Mouse (Mus musculus) hindbrain, postnatal 0 days (tissue): ENCODE results near the gene Zfp846. TPM values are rescaled to one million over a fixed set of nuclear protein-coding genes. Genes with fewer than 3 reads are reported as not detected.
"Not testable (repeated sequence)": the region's sequence is repeated elsewhere in the genome, so short reads cannot be mapped to it uniquely, and the experiment has no call there.

Source experiments
- ATAC-seq: fragments of 200-750 bp; cut with Nextera tagmentation; 2 replicates; pipeline ENCODE4 v1.8.0; 2017; ENCODE audit warnings: mild to moderate bottlenecking, moderate TSS enrichment, moderate library complexity
- DNase-seq: peaks from one replicate; pipeline ENCODE4 v3.0.0-alpha.2; 2015; ENCODE audit warnings: low spot score
- H3K27ac ChIP-seq: fragments of 300-500 bp; sonication (generic); 2 replicates; pipeline ENCODE4 v1.5.1; 2014; ENCODE audit warnings: mild to moderate bottlenecking
- H3K27me3 ChIP-seq: fragments of 300-500 bp; sonication (generic); 2 replicates; pipeline ENCODE4 v1.6.1; 2014; ENCODE audit warnings: low read length, mixed read lengths; ENCODE audit not compliant: insufficient read depth
- H3K36me3 ChIP-seq: fragments of 300-500 bp; sonication (generic); 2 replicates; pipeline ENCODE4 v1.6.1; 2014; ENCODE audit warnings: low read length, mixed read lengths; ENCODE audit not compliant: insufficient read depth
- H3K4me1 ChIP-seq: fragments of 300-500 bp; sonication (generic); 2 replicates; pipeline ENCODE4 v1.6.1; 2014; ENCODE audit warnings: antibody characterized with exemption, low read length, mixed read lengths; ENCODE audit not compliant: insufficient read depth
- H3K4me2 ChIP-seq: fragments of 300-500 bp; sonication (generic); 2 replicates; pipeline ENCODE4 v1.6.1; 2014; ENCODE audit warnings: low read depth, mild to moderate bottlenecking, low read length, moderate library complexity, mixed read lengths
- H3K4me3 ChIP-seq: fragments of 300-500 bp; sonication (generic); 2 replicates; pipeline ENCODE4 v1.5.1; 2014; ENCODE audit warnings: low read length
- H3K9ac ChIP-seq: fragments of 300-500 bp; sonication (generic); replicated peaks from 2 replicates; pipeline ENCODE4 v1.6.1; 2014; ENCODE audit warnings: mild to moderate bottlenecking, low read length, moderate library complexity, mixed read lengths
- H3K9me3 ChIP-seq: fragments of 300-500 bp; sonication (generic); 2 replicates; pipeline ENCODE4 v1.6.1; 2016; ENCODE audit warnings: low read length, mixed read lengths
- CTCF ChIP-seq: IDR thresholded peaks from 2 replicates; pipeline ENCODE4 v1.5.1; 2016; ENCODE audit warnings: antibody characterized with exemption, control low read depth, low read depth
- WGBS: fragments of 180-500 bp; shearing (Covaris S2); extraction: QIAGEN DNeasy Blood & Tissue Kit; methylation state at CpG from one replicate; pipeline ENCODE4 v1.1.7; 2014; 5-methylcytosine and 5-hydroxymethylcytosine counted together
- polyA plus RNA-seq: library from polyadenylated mRNA; unstranded; fragments of >200 nt; fragmentation: Nextera tagmentation; extraction: Ambion mirVana; gene quantifications from 2 replicates; pipeline ENCODE4 v1.2.1, GENCODE M21; 2015
- total RNA-seq: library from RNA; depleted of rRNA; stranded (reverse); fragments of >200 nt; gene quantifications from 2 replicates; pipeline ENCODE4 v1.2.3, GENCODE M21; 2014

Gene Zfp846
- total and polyA plus RNA-seq, 2 experiments from 2014 or later = 16.4 to 38.6 TPM

DNA sequence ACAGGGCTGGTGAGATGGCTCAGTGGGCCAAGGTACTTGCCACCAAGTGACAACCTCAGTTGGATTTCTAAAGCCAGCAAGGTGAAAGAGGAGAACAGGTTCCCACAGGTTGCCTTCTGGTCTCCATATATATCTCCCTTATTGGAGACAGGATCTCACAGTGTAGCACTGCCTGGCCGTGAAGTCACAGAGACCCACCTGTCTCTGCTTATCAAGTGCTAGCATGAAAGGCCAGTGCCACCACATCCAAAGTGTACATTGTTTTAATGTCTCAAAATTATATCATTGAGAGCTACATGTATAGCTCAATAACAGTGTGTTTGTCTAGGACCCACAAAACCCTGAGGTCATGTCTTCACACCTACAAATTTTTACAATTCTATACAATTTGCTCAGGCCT is 25.2 kb downstream of the Zfp846 start:
- Histone ChIP-seq H3K4me3 (peak overlapping the region; percentile 68), H3K27ac (peak overlapping the region; percentile 98; the same call in 1 of the 2 replicates), H3K9ac (no peak overlapping the region), H3K4me1 (no peaks in the 10 kb centered on the region), H3K9me3 (no peaks in the 10 kb centered on the region), H3K36me3 (no peaks in the 10 kb centered on the region), H3K27me3 (no peaks in the 10 kb centered on the region), H3K4me2 (peak overlapping the region; percentile 81; the same call in 1 of the 2 replicates)
- DNase-seq (no peak), ATAC-seq (no peak)
- WGBS = 100% methylated on average over 1 of the region's 1 CpGs
- TF ChIP-seq CTCF = no peak

GRCm38 (mm10) chr9:20607100-20607974 is 26.2 kb downstream of the Zfp846 start:
- Histone ChIP-seq H3K4me3 (peak overlapping the region; percentile 68), H3K27me3 (no peaks in the 10 kb centered on the region), H3K36me3 (no peaks in the 10 kb centered on the region), H3K4me2 (peak overlapping the region; percentile 81), H3K4me1 (no peaks in the 10 kb centered on the region), H3K9me3 (no peaks in the 10 kb centered on the region), H3K9ac (peak overlapping the region; percentile 79), H3K27ac (peak overlapping the region; percentile 98)
- ATAC-seq (peak; percentile 93), DNase-seq (peak; percentile 97)
- TF ChIP-seq CTCF = no peak; the same call in 1 of the 2 replicates
- under 1% methylated on average over 57 of the region's 57 CpGs for WGBS

DNA sequence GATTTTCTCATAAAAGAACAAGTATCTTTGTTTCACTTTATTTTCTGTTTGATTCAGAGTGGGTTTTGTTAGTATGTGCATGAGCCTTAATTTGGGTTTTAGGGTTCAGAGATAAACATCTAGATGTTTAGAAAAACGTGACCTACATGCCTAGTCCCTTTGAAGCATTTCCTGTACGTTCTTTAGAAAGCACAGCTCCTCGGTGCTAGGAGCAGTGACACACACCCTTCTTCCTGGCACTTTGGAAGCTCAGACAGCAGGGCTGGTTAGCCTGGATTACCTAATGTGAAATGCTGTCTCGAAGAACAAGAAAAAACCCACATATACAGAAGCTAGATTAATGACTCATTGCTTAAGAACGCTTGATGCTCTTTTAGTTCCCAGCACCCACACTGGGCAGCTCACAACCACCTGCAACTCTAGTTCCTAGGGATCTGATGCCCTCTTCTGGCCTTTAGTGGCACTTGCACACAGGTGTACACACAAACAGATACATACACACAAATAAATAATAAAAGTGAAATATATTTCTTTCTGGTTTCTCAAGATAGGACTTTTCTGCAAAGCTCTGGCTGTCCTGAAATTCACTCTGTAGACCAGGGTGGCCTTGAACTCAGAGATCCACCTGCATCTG is 28.9 kb downstream of the Zfp846 start:
- Histone ChIP-seq H3K36me3 (no peaks in the 10 kb centered on the region), H3K4me3 (no peak overlapping the region), H3K9me3 (no peaks in the 10 kb centered on the region), H3K27ac (no peak overlapping the region), H3K9ac (no peak overlapping the region), H3K4me2 (no peak overlapping the region), H3K27me3 (no peaks in the 10 kb centered on the region), H3K4me1 (no peaks in the 10 kb centered on the region)
- 87% methylated on average over 5 of the region's 5 CpGs for WGBS
- ATAC-seq = no peak
- 0 out of 2 replicates have a peak, but pooled peaks have one; percentile 4 for TF ChIP-seq CTCF
- DNase-seq = no peak

DNA sequence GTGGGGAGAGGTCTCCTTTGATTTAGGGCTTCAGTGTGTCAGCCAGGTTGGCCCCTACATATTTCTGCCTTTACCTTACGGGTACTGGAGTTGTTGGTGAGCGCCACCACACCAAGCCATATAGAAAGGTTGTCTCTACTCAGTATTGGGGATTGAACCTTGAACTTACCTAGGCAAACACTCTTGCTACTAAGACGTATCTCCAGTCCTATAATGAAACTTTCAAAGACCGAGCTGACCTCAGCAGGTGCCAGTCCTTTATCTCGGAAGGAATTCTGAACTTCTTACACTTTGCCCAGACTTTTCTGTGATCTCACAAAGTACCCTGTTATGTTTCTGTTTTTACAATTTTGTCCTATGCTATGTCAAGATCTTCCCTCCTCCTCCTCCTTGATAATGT is 30.9 kb downstream of the Zfp846 start:
- Histone ChIP-seq H3K27ac (no peak overlapping the region), H3K4me2 (no peak overlapping the region), H3K4me1 (no peaks in the 10 kb centered on the region), H3K9me3 (no peaks in the 10 kb centered on the region), H3K9ac (no peak overlapping the region), H3K27me3 (no peaks in the 10 kb centered on the region), H3K36me3 (no peaks in the 10 kb centered on the region), H3K4me3 (no peak overlapping the region)
- 84% methylated on average over 5 of the region's 5 CpGs for WGBS
- TF ChIP-seq CTCF = no peak
- ATAC-seq (no peak), DNase-seq (no peak)

DNA sequence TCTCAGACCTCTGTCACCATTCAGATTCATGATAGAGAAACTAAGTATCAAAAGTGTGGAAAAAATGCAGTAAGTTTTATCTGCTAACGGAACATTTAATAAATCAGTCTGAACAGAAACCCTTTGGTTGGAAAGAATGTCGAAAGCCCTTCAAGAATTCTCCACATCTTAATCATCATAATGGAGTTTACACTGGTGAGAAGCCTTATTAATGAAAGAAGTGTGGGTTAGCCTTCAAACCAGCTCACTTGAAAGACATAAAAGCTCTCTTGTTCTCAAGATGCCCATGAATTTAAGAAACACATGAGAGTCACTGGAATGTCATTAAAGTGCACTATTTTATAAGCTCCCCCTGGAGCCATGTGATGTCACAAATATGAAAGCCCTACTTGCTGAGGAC is 35.6 kb downstream of the Zfp846 start:
- no peak for TF ChIP-seq CTCF
- no peak overlapping the region for H3K4me3 ChIP-seq
- H3K9me3 ChIP-seq = no peaks in the 10 kb centered on the region
- DNase-seq (no peak), ATAC-seq (no peak)
- WGBS = 93% methylated on average over 2 of the region's 2 CpGs
- H3K9ac ChIP-seq = no peak overlapping the region
- H3K4me2 ChIP-seq = no peak overlapping the region
- H3K27me3 ChIP-seq = no peaks in the 10 kb centered on the region
- no peak overlapping the region for H3K27ac ChIP-seq
- no peaks in the 10 kb centered on the region for H3K36me3 ChIP-seq
- H3K4me1 ChIP-seq = no peaks in the 10 kb centered on the region

DNA sequence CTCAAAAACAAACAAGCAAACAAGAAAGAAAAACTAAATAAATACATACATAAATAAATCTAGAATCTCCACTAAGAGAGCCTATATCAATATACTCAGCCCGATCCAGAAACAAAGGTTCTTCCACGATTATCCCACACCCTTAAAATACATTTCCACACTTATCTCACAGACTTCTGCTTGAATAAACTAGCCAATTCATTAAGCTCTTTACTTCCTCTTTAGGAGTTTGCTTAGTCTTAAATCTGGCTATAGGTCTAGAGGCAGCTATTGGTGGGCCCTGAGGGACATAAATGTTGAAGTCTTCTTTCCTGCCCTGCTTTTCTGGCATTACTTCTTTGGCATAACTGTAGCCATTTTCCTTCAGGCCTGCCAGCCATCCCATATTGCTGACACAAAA is 50.2 kb downstream of the Zfp846 start:
- no peak for ATAC-seq
- WGBS = 93% methylated on average over 2 of the region's 2 CpGs
- Histone ChIP-seq H3K27ac (no peak overlapping the region), H3K4me1 (no peaks in the 10 kb centered on the region), H3K36me3 (no peaks in the 10 kb centered on the region), H3K4me3 (no peak overlapping the region), H3K4me2 (no peak overlapping the region), H3K9ac (no peak overlapping the region), H3K9me3 (no peaks in the 10 kb centered on the region), H3K27me3 (no peaks in the 10 kb centered on the region)
- no peak for DNase-seq
- TF ChIP-seq CTCF = no peak

GRCm38 (mm10) chr9:20635676-20636075 is 54.6 kb downstream of the Zfp846 start:
- not testable (repeated sequence) for H3K4me1 ChIP-seq, ATAC-seq, H3K27me3 ChIP-seq, H3K9ac ChIP-seq, DNase-seq, H3K4me2 ChIP-seq, H3K4me3 ChIP-seq, H3K9me3 ChIP-seq, H3K27ac ChIP-seq
- WGBS = 92% methylated on average over 8 of the region's 8 CpGs
- H3K36me3 ChIP-seq = peaks cover 17% of the 10 kb centered on the region
